Mouse (Mus musculus) common myeloid progenitor, adult 5-6 weeks (primary cell): ENCODE measurements around the gene Poldip3. TPM values are rescaled to one million over a fixed set of nuclear protein-coding genes. Genes with fewer than 3 reads are reported as not detected.
A peak's percentile ranks its signal among the peaks of the same experiment; 100 is the strongest.
"Not testable (repeated sequence)": the region's sequence is repeated elsewhere in the genome, so short reads cannot be mapped to it uniquely, and the experiment has no call there.

Experiments
- ATAC-seq: replicated peaks from 2 replicates; pipeline ENCODE4 v1.8.0; 2016; ENCODE audit warnings: low read depth, mild to moderate bottlenecking, moderate TSS enrichment, inconsistent platforms; ENCODE audit not compliant: poor library complexity, severe bottlenecking
- total RNA-seq: library from RNA; stranded (forward); fragments of 200-1000, 187-1606 nt; gene quantifications from 2 replicates; pipeline ENCODE4 v1.2.3, GENCODE M21; 2017

Poldip3 gene
- total RNA-seq, 1 experiment from 2014 or later, result 94.4 TPM

GRCm38 (mm10) chr15:83134671-83135070, 14.5 kb downstream of the Poldip3 start:
- ATAC-seq, result no peak

GRCm38 (mm10) chr15:83129530-83130231, 19.5 kb downstream of the Poldip3 start:
- no peak for ATAC-seq

GRCm38 (mm10) chr15:83127037-83127436, 22.1 kb downstream of the Poldip3 start:
- ATAC-seq, result not testable (repeated sequence)

GRCm38 (mm10) chr15:83126582-83126981, 22.6 kb downstream of the Poldip3 start:
- no peak for ATAC-seq

GRCm38 (mm10) chr15:83124625-83125024, 24.6 kb downstream of the Poldip3 start:
- ATAC-seq, result no peak

- peak; percentile 86 for ATAC-seq
Measured at GRCm38 (mm10) chr15:83122566-83123145, 26.5 kb downstream of the Poldip3 start, which contains the start of gene Rrp7a. Gene Rrp7a, minus strand, starts transcription at chr15:83122801.

- ATAC-seq, result peak; percentile 37
Measured at GRCm38 (mm10) chr15:83121709-83122565, 27.2 kb downstream of the Poldip3 start.

- no peak; the same call in 1 of the 2 replicates for ATAC-seq
Measured at GRCm38 (mm10) chr15:83118360-83118759, 30.8 kb downstream of the Poldip3 start.

GRCm38 (mm10) chr15:83115071-83115470, 34.1 kb downstream of the Poldip3 start:
- no peak for ATAC-seq

GRCm38 (mm10) chr15:83114106-83114505, 35.1 kb downstream of the Poldip3 start:
- no peak for ATAC-seq

GRCm38 (mm10) chr15:83112898-83113297, 36.3 kb downstream of the Poldip3 start:
- ATAC-seq, result peak; percentile 83

GRCm38 (mm10) chr15:83111874-83112273, 37.3 kb downstream of the Poldip3 start:
- ATAC-seq, result no peak

- ATAC-seq, result no peak
Measured at GRCm38 (mm10) chr15:83111290-83111689, 37.9 kb downstream of the Poldip3 start.

- ATAC-seq, result no peak
Measured at GRCm38 (mm10) chr15:83107814-83108213, 41.4 kb downstream of the Poldip3 start.

GRCm38 (mm10) chr15:83106426-83106825, 42.8 kb downstream of the Poldip3 start:
- no peak for ATAC-seq

- no peak for ATAC-seq
Measured at GRCm38 (mm10) chr15:83103111-83103510, 46.1 kb downstream of the Poldip3 start.

- ATAC-seq, result no peak
Measured at GRCm38 (mm10) chr15:83100332-83100662, 48.9 kb downstream of the Poldip3 start.

GRCm38 (mm10) chr15:83099533-83100331, 49.5 kb downstream of the Poldip3 start:
- ATAC-seq, result peak; percentile 97

GRCm38 (mm10) chr15:83095950-83096349, 53.2 kb downstream of the Poldip3 start:
- no peak for ATAC-seq

GRCm38 (mm10) chr15:83093687-83094086, 55.5 kb downstream of the Poldip3 start:
- no peak for ATAC-seq
